Mouse (Mus musculus): ENCODE results near the gene Apobr. TPM values are rescaled to one million over a fixed set of nuclear protein-coding genes. Genes with fewer than 3 reads are reported as not detected.

Apobr gene
- 2.3 TPM in 2 replicates for polyA plus RNA-seq (2012; rRNA removed)

DNA sequence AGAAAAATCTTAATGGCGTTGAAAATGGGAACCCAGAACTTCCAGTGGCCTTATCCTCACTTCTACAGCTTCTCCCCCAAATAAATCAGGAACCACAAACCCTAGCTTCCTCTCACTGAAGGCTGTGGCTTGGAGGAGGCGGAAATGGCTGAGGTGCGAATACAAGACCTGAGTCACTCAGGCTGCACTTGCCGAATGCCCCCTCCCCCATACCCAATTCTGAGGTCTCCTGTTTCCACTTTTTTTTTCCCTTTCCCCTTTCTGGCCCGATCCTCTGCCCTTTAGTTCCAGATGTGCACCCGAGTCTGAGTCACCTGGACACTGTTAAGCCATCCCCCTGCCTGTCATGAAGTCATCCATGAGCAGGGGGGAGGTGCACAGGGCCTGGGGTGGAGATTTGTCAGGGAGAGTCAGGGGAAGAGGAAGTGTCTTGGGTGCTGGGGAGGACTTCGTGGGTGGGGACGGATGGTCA lies at the start of gene Apobr:
Apobr (plus strand) TSS at position 437 of the 472 bp plus-strand sequence.
- Histone ChIP-seq H3K27ac (ENCODE audit: insufficient read depth, low read depth, low read length) (peak within 1 kb of the TSS; percentile 85), H3K4me3 (ENCODE audit: low read depth, low read length) (peak within 1 kb of the TSS; percentile 39), H3K36me3 (ENCODE audit: control insufficient read depth, insufficient read depth, low read length) (no peaks in the 10 kb centered on the region), H3K4me1 (ENCODE audit: control insufficient read depth, insufficient read depth, insufficient read length, low read length) (peaks cover 10% of the 10 kb centered on the region), H3K27me3 (ENCODE audit: control insufficient read depth, insufficient read depth, low read length) (no peaks in the 10 kb centered on the region)
- WGBS: 71% methylated on average over 8 of the region's 8 CpGs
- TF ChIP-seq POLR2A (IDR thresholded peaks at IDR 0.05; ENCODE audit: low read depth, low read length) (no peak), CTCF (IDR thresholded peaks at IDR 0.05; ENCODE audit: extremely low read depth, insufficient read length, insufficient replicate concordance, low read depth, low read length) (no peak)

DNA sequence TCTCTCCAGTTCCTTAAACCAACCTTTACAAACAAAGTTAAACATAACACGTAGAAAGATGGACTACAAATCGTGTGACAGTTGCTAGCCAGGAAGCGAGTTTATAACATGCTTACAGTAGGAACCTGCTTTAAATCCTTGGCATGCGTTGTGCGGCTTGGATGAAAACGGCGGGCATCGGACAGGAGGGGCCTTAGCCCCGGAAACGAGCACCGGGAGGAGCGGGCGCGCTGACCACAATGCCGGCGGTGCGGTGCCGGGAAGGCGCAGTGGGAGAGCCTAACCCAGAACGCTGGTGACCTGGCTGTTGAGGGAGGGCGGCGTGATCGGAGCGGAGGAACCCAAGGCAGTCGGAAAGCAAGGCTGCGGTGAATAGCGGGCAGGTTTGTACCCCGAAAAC lies 49.0 kb upstream of the Apobr start:
- TF ChIP-seq CTCF (IDR thresholded peaks at IDR 0.05; ENCODE audit: extremely low read depth, insufficient read length, insufficient replicate concordance, low read depth, low read length): no peak
- no peak for TF ChIP-seq POLR2A (IDR thresholded peaks at IDR 0.05; ENCODE audit: low read depth, low read length)
- H3K4me3 ChIP-seq (ENCODE audit: low read depth, low read length): peak overlapping the region; percentile 57
- WGBS: 2% methylated on average over 28 of the region's 28 CpGs

DNA sequence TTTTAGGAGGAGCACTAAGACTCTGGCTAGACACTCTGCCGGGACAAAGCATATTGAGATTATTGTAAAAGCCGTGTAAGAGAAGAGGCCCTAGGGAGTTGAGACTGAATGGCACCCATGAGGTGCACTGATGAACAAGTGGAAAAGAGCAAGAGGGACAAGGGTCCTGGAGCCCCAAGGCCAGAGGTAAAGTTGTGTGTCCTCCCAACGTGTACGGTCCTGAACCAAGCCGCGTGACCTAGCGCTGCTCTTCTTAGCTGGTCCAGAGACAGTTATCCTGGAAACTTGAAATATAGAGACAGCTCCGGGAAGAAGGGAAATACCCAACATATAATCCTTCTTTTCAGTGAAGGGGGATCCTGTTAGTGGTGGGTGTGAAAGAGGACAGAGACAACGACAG lies 48.3 kb upstream of the Apobr start:
- TF ChIP-seq POLR2A (IDR thresholded peaks at IDR 0.05; ENCODE audit: low read depth, low read length) (no peak), CTCF (IDR thresholded peaks at IDR 0.05; ENCODE audit: extremely low read depth, insufficient read length, insufficient replicate concordance, low read depth, low read length) (no peak)
- WGBS: 69% methylated on average over 9 of the region's 9 CpGs
- Histone ChIP-seq H3K4me1 (ENCODE audit: control insufficient read depth, insufficient read depth, insufficient read length, low read length) (peaks cover 3% of the 10 kb centered on the region), H3K27ac (ENCODE audit: insufficient read depth, low read depth, low read length) (no peak overlapping the region), H3K36me3 (ENCODE audit: control insufficient read depth, insufficient read depth, low read length) (no peaks in the 10 kb centered on the region), H3K4me3 (ENCODE audit: low read depth, low read length) (no peak overlapping the region), H3K27me3 (ENCODE audit: control insufficient read depth, insufficient read depth, low read length) (peaks cover 16% of the 10 kb centered on the region)

More for the DNA sequence above, 49.0 kb upstream of the Apobr start:
- Histone ChIP-seq H3K27me3 (ENCODE audit: control insufficient read depth, insufficient read depth, low read length) (peaks cover 16% of the 10 kb centered on the region), H3K27ac (ENCODE audit: insufficient read depth, low read depth, low read length) (no peak overlapping the region), H3K4me1 (ENCODE audit: control insufficient read depth, insufficient read depth, insufficient read length, low read length) (peaks cover 3% of the 10 kb centered on the region), H3K36me3 (ENCODE audit: control insufficient read depth, insufficient read depth, low read length) (no peaks in the 10 kb centered on the region)

DNA sequence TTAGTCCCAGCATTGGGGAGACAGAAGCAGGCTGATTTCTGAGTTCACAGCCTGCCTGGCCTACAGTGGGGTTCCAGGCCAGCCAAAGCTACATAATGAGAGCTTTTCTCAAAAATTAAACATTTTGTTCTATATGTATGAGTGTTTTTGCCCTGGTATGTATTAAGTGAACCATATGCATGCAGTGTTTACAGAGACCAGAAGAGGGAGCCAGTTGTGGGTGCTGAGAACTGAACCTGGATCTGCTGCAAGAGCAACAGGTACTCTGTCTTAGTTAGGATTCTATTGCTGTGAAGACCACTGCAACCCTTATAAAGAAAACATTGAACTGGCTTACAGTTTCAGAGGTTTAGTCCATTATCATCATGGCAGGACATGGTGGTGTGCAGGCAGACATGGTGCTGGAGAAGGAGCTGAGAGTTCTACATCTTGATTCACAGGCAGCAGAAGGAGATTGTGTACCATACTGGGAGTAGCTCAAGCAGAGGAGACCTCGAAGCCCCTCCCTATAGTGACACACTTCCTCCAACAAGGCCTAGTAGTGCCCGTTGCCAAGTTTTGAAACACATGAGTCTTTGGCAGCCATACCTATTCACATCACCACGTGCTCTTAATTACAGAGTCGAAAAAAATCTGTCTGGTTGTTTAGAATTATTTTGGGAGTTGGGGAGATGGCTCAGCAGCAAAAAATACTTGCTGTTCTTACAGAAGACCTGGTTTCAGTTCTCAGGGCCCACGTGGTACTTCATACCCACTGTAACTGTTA lies 46.7 kb upstream of the Apobr start:
- TF ChIP-seq CTCF (IDR thresholded peaks at IDR 0.05; ENCODE audit: extremely low read depth, insufficient read length, insufficient replicate concordance, low read depth, low read length) (peak; percentile 4; the same call in 1 of the 2 replicates), POLR2A (IDR thresholded peaks at IDR 0.05; ENCODE audit: low read depth, low read length) (no peak)
- H3K27me3 ChIP-seq (ENCODE audit: control insufficient read depth, insufficient read depth, low read length): peaks cover 16% of the 10 kb centered on the region
- no peaks in the 10 kb centered on the region for H3K36me3 ChIP-seq (ENCODE audit: control insufficient read depth, insufficient read depth, low read length)
- no peak overlapping the region for H3K27ac ChIP-seq (ENCODE audit: insufficient read depth, low read depth, low read length)
- no peak overlapping the region for H3K4me3 ChIP-seq (ENCODE audit: low read depth, low read length)
- peaks cover 3% of the 10 kb centered on the region for H3K4me1 ChIP-seq (ENCODE audit: control insufficient read depth, insufficient read depth, insufficient read length, low read length)
- 64% methylated on average over 5 of the region's 5 CpGs for WGBS

DNA sequence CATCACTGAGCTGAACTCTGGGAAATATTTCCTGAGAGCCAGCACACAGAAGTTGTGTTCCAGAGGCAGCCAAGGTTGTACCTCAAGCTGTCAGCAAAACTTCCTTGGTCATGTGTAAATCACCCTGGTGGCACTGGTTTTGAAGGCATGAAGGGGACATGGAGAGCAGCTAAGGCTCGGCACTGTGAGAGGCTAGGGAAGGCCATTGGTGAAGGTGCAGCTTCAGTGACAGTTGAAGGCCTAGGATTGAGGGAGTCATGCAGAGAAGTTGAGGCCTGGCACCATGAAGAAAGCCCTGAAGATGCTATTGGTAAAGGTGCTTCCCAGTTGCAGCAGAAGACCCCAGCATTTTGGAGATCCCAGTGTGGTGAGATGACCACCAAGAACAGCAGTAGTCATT lies 43.1 kb upstream of the Apobr start:
- Histone ChIP-seq H3K36me3 (ENCODE audit: control insufficient read depth, insufficient read depth, low read length) (peaks cover 12% of the 10 kb centered on the region), H3K27me3 (ENCODE audit: control insufficient read depth, insufficient read depth, low read length) (0 out of 2 replicates have a peak, but pooled peaks cover 6% of the 10 kb centered on the region), H3K27ac (ENCODE audit: insufficient read depth, low read depth, low read length) (no peak overlapping the region), H3K4me1 (ENCODE audit: control insufficient read depth, insufficient read depth, insufficient read length, low read length) (no peaks in the 10 kb centered on the region), H3K4me3 (ENCODE audit: low read depth, low read length) (no peak overlapping the region)
- TF ChIP-seq CTCF (IDR thresholded peaks at IDR 0.05; ENCODE audit: extremely low read depth, insufficient read length, insufficient replicate concordance, low read depth, low read length) (no peak), POLR2A (IDR thresholded peaks at IDR 0.05; ENCODE audit: low read depth, low read length) (no peak)
- 88% methylated on average over 1 of the region's 1 CpGs for WGBS

DNA sequence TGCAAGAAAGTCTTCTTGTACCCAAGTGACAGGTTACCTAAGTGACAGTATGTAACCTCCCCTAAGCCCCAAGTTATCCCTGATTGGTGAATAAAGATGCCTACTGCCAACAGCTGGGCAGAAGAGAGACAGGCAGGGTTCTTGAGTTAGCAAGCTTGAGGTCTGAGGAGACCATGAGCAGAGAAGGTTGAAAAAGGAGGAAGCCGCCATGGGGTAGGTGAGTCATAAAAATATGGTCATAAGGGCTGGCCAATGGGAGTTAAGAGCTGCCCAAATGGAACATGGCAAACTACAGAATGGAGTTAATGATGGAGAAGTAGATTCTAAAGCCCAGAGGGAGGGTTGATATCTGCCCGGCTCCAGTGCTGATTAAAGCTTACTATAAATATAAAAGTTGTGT lies 39.1 kb upstream of the Apobr start:
- Histone ChIP-seq H3K36me3 (ENCODE audit: control insufficient read depth, insufficient read depth, low read length) (peaks cover 47% of the 10 kb centered on the region), H3K4me3 (ENCODE audit: low read depth, low read length) (no peak overlapping the region), H3K4me1 (ENCODE audit: control insufficient read depth, insufficient read depth, insufficient read length, low read length) (no peaks in the 10 kb centered on the region), H3K27me3 (ENCODE audit: control insufficient read depth, insufficient read depth, low read length) (no peaks in the 10 kb centered on the region), H3K27ac (ENCODE audit: insufficient read depth, low read depth, low read length) (no peak overlapping the region)
- WGBS: 52% methylated on average over 2 of the region's 2 CpGs
- TF ChIP-seq POLR2A (IDR thresholded peaks at IDR 0.05; ENCODE audit: low read depth, low read length): no peak
- no peak for TF ChIP-seq CTCF (IDR thresholded peaks at IDR 0.05; ENCODE audit: extremely low read depth, insufficient read length, insufficient replicate concordance, low read depth, low read length)

DNA sequence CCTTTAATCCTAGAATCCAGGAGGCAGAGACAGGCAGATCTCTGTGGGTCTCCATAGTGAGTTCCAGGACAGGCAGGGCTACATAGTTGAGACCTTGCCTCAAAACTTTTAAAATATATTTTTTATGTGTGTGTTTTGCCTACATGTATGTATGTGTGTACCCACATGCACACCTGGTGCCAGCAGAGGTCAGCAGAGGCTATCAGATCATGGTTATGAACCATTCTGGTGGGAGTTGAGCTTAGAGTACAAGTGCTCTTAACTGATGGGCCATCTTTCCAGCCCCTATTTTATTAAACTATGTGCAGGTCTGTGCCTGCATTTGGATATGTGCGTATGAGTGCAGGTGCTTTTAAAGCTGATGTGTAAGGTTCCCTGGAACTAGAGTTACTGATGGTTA lies 29.9 kb upstream of the Apobr start:
- 100% methylated on average over 1 of the region's 1 CpGs for WGBS
- peaks cover 85% of the 10 kb centered on the region for H3K36me3 ChIP-seq (ENCODE audit: control insufficient read depth, insufficient read depth, low read length)
- H3K27me3 ChIP-seq (ENCODE audit: control insufficient read depth, insufficient read depth, low read length): no peaks in the 10 kb centered on the region
- TF ChIP-seq CTCF (IDR thresholded peaks at IDR 0.05; ENCODE audit: extremely low read depth, insufficient read length, insufficient replicate concordance, low read depth, low read length) (no peak), POLR2A (IDR thresholded peaks at IDR 0.05; ENCODE audit: low read depth, low read length) (no peak)
- no peaks in the 10 kb centered on the region for H3K4me1 ChIP-seq (ENCODE audit: control insufficient read depth, insufficient read depth, insufficient read length, low read length)
- no peak overlapping the region for H3K27ac ChIP-seq (ENCODE audit: insufficient read depth, low read depth, low read length)
- no peak overlapping the region for H3K4me3 ChIP-seq (ENCODE audit: low read depth, low read length)
